Mouse (Mus musculus): Measurements from ENCODE around the gene Efcab2.

DNA sequence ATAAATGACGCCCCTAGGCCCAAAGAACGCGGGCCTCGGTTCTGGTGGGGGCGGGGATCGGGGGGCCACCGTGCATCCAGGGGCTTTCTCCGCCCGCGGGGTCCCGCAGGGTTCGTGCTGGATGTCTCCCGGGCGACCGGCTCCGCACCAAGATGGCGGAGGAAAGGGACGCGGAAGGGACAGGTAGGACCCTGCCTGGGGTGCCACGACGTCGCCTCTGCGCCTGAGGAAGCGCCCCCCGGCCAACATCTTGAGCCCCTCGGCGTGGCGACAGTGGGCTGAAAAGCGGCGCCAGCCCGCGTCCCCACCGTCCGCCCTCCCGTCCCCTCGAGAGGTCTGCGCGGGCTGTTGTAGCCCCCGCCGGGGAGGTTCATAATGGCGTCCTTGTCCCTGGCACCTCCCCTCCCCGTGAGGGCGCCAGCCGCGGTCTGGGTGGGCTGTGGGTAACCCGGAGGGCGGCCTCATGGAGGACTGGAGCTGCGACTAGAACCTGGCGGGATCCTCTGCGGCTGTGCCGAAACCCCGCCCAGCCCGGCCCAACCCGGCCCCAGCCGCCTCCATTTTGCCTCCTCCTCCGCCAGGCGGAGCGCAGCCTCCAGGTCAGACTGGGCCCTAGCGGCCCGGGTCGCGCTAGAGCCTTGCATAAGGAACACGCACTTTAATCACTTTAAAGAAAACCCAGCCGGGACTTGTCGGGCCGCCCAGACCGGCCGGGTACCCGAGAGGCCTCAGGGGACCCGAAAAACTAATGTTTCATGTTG, at the start of gene Efcab2:
- TF ChIP-seq CTCF (IDR thresholded peaks at IDR 0.05; ENCODE audit: borderline replicate concordance, insufficient read depth, low read length) (no peak; the same call in 1 of the 2 replicates), POLR2A (IDR thresholded peaks at IDR 0.05; ENCODE audit: low read depth, low read length) (peak; percentile 81)
